Mouse (Mus musculus): ENCODE measurements around the gene Upf3a. TPM values are rescaled to one million over a fixed set of nuclear protein-coding genes. Genes with fewer than 3 reads are reported as not detected.
"Not testable (repeated sequence)": the region's sequence is repeated elsewhere in the genome, so short reads cannot be mapped to it uniquely, and the experiment has no call there.

The Upf3a gene
- 50.4 and 51.7 TPM in 2 replicates for polyA plus RNA-seq (2014; fragmentation: Nextera tagmentation; extraction: Ambion mirVana)

DNA sequence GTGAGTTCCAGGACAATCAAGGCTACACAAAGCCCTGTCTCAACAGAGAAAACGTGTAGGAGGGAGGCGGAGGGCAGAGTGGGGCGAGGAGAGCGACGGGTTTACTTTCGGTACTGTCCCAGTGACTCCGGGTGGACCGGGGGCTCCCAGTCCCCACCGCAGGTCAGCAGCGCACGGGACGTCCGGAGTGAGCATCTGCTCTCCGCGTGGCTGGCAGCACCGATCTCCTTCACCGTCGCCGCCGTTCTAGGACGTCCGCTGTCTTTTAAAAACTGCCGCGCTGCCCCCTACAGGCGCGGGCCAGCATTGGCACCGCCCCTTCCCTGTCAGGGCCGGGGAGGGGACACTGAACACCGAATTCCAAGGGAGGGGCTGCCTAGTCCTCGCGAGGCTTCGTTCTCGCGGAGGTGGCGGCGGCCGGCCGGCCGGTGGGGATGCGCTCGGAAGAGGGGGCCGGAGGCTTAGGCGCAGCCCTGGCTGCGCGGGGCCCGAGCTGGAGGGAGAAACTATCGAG is at the start of gene Upf3a:
Gene Upf3a (plus strand): TSS at position 366 of the 514 bp plus-strand sequence.
- H3K36me3 ChIP-seq (ENCODE audit: insufficient read depth), result peaks cover 41% of the 10 kb centered on the region
- H3K4me2 ChIP-seq, result peak within 1 kb of the TSS; percentile 78
- H3K9ac ChIP-seq, result peak within 1 kb of the TSS; percentile 96
- peak; percentile 98 for DNase-seq
- peak; percentile 93 for ATAC-seq (ENCODE audit: insufficient read depth)
- no peaks in the 10 kb centered on the region for H3K9me3 ChIP-seq (ENCODE audit: low read depth, low read length)
- peak within 1 kb of the TSS; percentile 70 for H3K4me3 ChIP-seq (ENCODE audit: low read depth, low read length)
- H3K27ac ChIP-seq (ENCODE audit: low read depth), result peak within 1 kb of the TSS; percentile 98
- H3K4me1 ChIP-seq (ENCODE audit: insufficient read depth), result no peaks in the 10 kb centered on the region
- no peaks in the 10 kb centered on the region for H3K27me3 ChIP-seq (ENCODE audit: insufficient read depth, low read length)
- TF ChIP-seq CTCF (IDR thresholded peaks at IDR 0.05; ENCODE audit: low read depth), result peak; percentile 95
- WGBS, result under 1% methylated on average over 47 of the region's 47 CpGs

GRCm38 (mm10) chr8:13740323-13740770 is 45.1 kb upstream of the Upf3a start:
- 17% methylated on average over 6 of the region's 6 CpGs for WGBS
- Histone ChIP-seq H3K36me3 (ENCODE audit: insufficient read depth) (no peaks in the 10 kb centered on the region), H3K4me2 (peak overlapping the region; percentile 34), H3K27ac (ENCODE audit: low read depth) (peak overlapping the region; percentile 86), H3K9ac (no peak overlapping the region), H3K27me3 (ENCODE audit: insufficient read depth, low read length) (no peaks in the 10 kb centered on the region), H3K9me3 (ENCODE audit: low read depth, low read length) (no peaks in the 10 kb centered on the region), H3K4me3 (ENCODE audit: low read depth, low read length) (no peak overlapping the region), H3K4me1 (ENCODE audit: insufficient read depth) (0 out of 2 replicates have a peak, but pooled peaks cover 5% of the 10 kb centered on the region)
- DNase-seq, result peak; percentile 90
- TF ChIP-seq CTCF (IDR thresholded peaks at IDR 0.05; ENCODE audit: low read depth), result no peak
- peak; percentile 93 for ATAC-seq (ENCODE audit: insufficient read depth)

DNA sequence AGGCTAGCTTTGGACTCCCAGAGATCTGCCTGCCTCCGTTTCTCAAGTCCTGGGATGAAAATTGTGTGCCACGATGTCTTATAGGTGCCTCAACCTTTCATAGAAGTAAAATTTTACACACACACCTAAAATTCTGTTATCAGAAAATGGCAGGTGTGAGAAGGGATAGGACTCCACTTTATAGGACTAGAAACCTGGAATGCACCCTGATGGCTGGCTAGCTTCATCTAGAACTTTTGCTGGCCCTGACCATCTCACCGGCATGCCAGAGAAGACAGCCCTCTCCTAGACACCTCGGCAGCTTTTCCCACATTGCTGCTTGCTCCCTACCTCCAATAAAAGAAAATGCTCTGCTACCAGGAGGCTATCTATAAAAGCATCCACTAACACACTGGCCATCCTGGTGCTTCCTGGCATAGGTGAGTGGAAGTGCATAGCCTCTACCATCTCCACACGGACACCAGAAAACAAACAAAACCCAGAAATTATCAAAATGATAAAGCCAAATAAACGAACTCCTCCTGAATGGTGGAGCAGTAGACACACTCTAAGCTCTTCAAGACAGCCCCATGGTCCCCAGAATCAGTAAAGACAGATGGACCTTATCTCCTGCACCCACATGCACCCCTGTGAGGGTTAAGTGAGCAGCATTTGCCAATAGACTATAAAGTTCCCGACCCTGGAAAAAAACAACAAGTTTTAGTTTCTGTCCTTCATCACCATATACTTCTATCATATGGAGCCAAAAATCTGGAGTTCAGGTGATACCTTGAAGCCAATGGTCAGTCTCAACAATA is 44.4 kb upstream of the Upf3a start:
- Histone ChIP-seq H3K4me3 (ENCODE audit: low read depth, low read length) (no peak overlapping the region), H3K27me3 (ENCODE audit: insufficient read depth, low read length) (no peaks in the 10 kb centered on the region), H3K36me3 (ENCODE audit: insufficient read depth) (no peaks in the 10 kb centered on the region), H3K4me1 (ENCODE audit: insufficient read depth) (0 out of 2 replicates have a peak, but pooled peaks cover 5% of the 10 kb centered on the region), H3K9me3 (ENCODE audit: low read depth, low read length) (no peaks in the 10 kb centered on the region), H3K9ac (no peak overlapping the region), H3K27ac (ENCODE audit: low read depth) (peak overlapping the region; percentile 86), H3K4me2 (peak overlapping the region; percentile 34)
- ATAC-seq (ENCODE audit: insufficient read depth) (no peak), DNase-seq (no peak)
- WGBS, result 61% methylated on average over 7 of the region's 7 CpGs
- TF ChIP-seq CTCF (IDR thresholded peaks at IDR 0.05; ENCODE audit: low read depth), result no peak

GRCm38 (mm10) chr8:13746212-13746611 is 39.2 kb upstream of the Upf3a start:
- H3K36me3 ChIP-seq (ENCODE audit: insufficient read depth); H3K4me3 ChIP-seq (ENCODE audit: low read depth, low read length); H3K4me2 ChIP-seq; H3K27ac ChIP-seq (ENCODE audit: low read depth); H3K27me3 ChIP-seq (ENCODE audit: insufficient read depth, low read length); ATAC-seq (ENCODE audit: insufficient read depth); DNase-seq; H3K4me1 ChIP-seq (ENCODE audit: insufficient read depth); H3K9me3 ChIP-seq (ENCODE audit: low read depth, low read length); H3K9ac ChIP-seq: not testable (repeated sequence)
- WGBS, result 89% methylated on average over 5 of the region's 6 CpGs

- H3K4me1 ChIP-seq (ENCODE audit: insufficient read depth), result no peaks in the 10 kb centered on the region
- ATAC-seq (ENCODE audit: insufficient read depth) (no peak), DNase-seq (peak; percentile 28)
- H3K36me3 ChIP-seq (ENCODE audit: insufficient read depth), result no peaks in the 10 kb centered on the region
- WGBS, result 17% methylated on average over 3 of the region's 3 CpGs
- H3K9me3 ChIP-seq (ENCODE audit: low read depth, low read length), result no peaks in the 10 kb centered on the region
- no peak overlapping the region for H3K27ac ChIP-seq (ENCODE audit: low read depth)
- no peak for TF ChIP-seq CTCF (IDR thresholded peaks at IDR 0.05; ENCODE audit: low read depth)
- no peak overlapping the region for H3K4me2 ChIP-seq
- H3K9ac ChIP-seq, result no peak overlapping the region
- H3K27me3 ChIP-seq (ENCODE audit: insufficient read depth, low read length), result no peaks in the 10 kb centered on the region
- no peak overlapping the region for H3K4me3 ChIP-seq (ENCODE audit: low read depth, low read length)
Observed at GRCm38 (mm10) chr8:13747626-13748025, 37.8 kb upstream of the Upf3a start.

- ATAC-seq (ENCODE audit: insufficient read depth), result no peak
- WGBS, result 21% methylated on average over 2 of the region's 2 CpGs
- peaks cover 3% of the 10 kb centered on the region; the same call in 1 of the 2 replicates for H3K4me1 ChIP-seq (ENCODE audit: insufficient read depth)
Observed at GRCm38 (mm10) chr8:13753680-13754079, 31.7 kb upstream of the Upf3a start.

GRCm38 (mm10) chr8:13756480-13756879 is 28.9 kb upstream of the Upf3a start:
- 31% methylated on average over 7 of the region's 7 CpGs for WGBS
- peak overlapping the region; percentile 97; the same call in 1 of the 2 replicates for H3K9ac ChIP-seq
- DNase-seq, result peak; percentile 82
- H3K4me1 ChIP-seq (ENCODE audit: insufficient read depth), result peaks cover 3% of the 10 kb centered on the region; the same call in 1 of the 2 replicates
- H3K4me2 ChIP-seq, result peak overlapping the region; percentile 75
- H3K27me3 ChIP-seq (ENCODE audit: insufficient read depth, low read length), result no peaks in the 10 kb centered on the region
- H3K27ac ChIP-seq (ENCODE audit: low read depth), result peak overlapping the region; percentile 92; the same call in 1 of the 2 replicates
- H3K9me3 ChIP-seq (ENCODE audit: low read depth, low read length), result no peaks in the 10 kb centered on the region; the same call in 1 of the 2 replicates
- no peak for TF ChIP-seq CTCF (IDR thresholded peaks at IDR 0.05; ENCODE audit: low read depth)
- H3K36me3 ChIP-seq (ENCODE audit: insufficient read depth), result peaks cover 21% of the 10 kb centered on the region
- peak; percentile 60 for ATAC-seq (ENCODE audit: insufficient read depth)
- 0 out of 2 replicates have a peak overlapping the region, but pooled peaks have one; percentile 99 for H3K4me3 ChIP-seq (ENCODE audit: low read depth, low read length)

More at GRCm38 (mm10) chr8:13753680-13754079, 31.7 kb upstream of the Upf3a start:
- peak; percentile 85 for TF ChIP-seq CTCF (IDR thresholded peaks at IDR 0.05; ENCODE audit: low read depth)
- Histone ChIP-seq H3K9me3 (ENCODE audit: low read depth, low read length) (no peaks in the 10 kb centered on the region; the same call in 1 of the 2 replicates), H3K27me3 (ENCODE audit: insufficient read depth, low read length) (no peaks in the 10 kb centered on the region), H3K4me2 (no peak overlapping the region), H3K36me3 (ENCODE audit: insufficient read depth) (no peaks in the 10 kb centered on the region), H3K27ac (ENCODE audit: low read depth) (no peak overlapping the region), H3K9ac (no peak overlapping the region), H3K4me3 (ENCODE audit: low read depth, low read length) (no peak overlapping the region)
- DNase-seq, result peak; percentile 92
